Mouse (Mus musculus): Measurements from ENCODE around the gene Usp46.

GRCm38 (mm10) chr5:74068714-74069321 is 587 bp upstream of the Usp46 start:
- TF ChIP-seq POLR2A (IDR thresholded peaks at IDR 0.05; ENCODE audit: low read depth, low read length) = no peak
- no peak for TF ChIP-seq CTCF (IDR thresholded peaks at IDR 0.05; ENCODE audit: extremely low read depth, insufficient read depth, insufficient read length, insufficient replicate concordance)
